Mouse (Mus musculus) cerebellum, postnatal 36 days (tissue): ENCODE measurements around the gene Gapdh.

Experiments used
- DNase-seq, 2 experiments: peaks; one replicate each; pipeline ENCODE4 v3.0.0; 2021 to 2022; ENCODE audit warnings: mixed read lengths in 2 of 2

Gene Gapdh

GRCm38 (mm10) chr6:125166051-125166751 lies at the start of gene Gapdh:
TSS of gene Gapdh (minus strand) at chr6:125166467.
- peak; percentile 77 to 83 for DNase-seq

- peak; percentile 94 to 98 for DNase-seq
Observed at GRCm38 (mm10) chr6:125215148-125215954, 49.1 kb upstream of the Gapdh start, which contains the start of gene Vamp1. TSS of gene Vamp1 (plus strand) at chr6:125215551.

GRCm38 (mm10) chr6:125213715-125214114 lies 47.4 kb upstream of the Gapdh start:
- DNase-seq, result no peak

- no peak for DNase-seq
Observed at GRCm38 (mm10) chr6:125213129-125213528, 46.9 kb upstream of the Gapdh start.

DNA sequence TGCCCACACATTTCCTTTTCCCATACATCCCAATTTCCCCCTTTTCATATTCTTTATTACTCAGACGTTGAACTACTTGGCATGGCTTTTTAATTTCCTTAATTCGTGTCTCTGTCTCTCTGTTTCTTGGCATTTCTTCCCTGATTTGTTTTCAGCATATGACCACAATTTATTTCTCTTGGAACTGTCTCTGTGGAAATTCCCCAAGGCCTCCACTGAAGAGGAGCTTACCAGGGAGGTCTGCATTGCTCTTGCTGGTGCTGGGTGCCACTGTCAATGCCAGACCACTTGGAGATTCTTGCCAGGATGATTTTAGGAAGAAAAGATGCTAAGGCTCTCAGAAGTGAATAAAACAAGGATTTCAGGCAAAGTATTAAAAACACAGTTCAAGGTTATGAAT lies 46.4 kb upstream of the Gapdh start:
- no peak for DNase-seq

GRCm38 (mm10) chr6:125210436-125210835 lies 44.2 kb upstream of the Gapdh start:
- no peak for DNase-seq

GRCm38 (mm10) chr6:125197166-125197565 lies 30.9 kb upstream of the Gapdh start:
- DNase-seq, result no peak

- no peak for DNase-seq
Observed at GRCm38 (mm10) chr6:125196301-125196700, 30.0 kb upstream of the Gapdh start.

GRCm38 (mm10) chr6:125195541-125196075 lies 29.3 kb upstream of the Gapdh start:
- no peak for DNase-seq

- DNase-seq, result no peak
Observed at GRCm38 (mm10) chr6:125193390-125193789, 27.1 kb upstream of the Gapdh start.

- DNase-seq, result no peak
Observed at GRCm38 (mm10) chr6:125192841-125193240, 26.6 kb upstream of the Gapdh start.

GRCm38 (mm10) chr6:125192016-125192714 lies 25.9 kb upstream of the Gapdh start:
- DNase-seq, result peak; percentile 94

DNA sequence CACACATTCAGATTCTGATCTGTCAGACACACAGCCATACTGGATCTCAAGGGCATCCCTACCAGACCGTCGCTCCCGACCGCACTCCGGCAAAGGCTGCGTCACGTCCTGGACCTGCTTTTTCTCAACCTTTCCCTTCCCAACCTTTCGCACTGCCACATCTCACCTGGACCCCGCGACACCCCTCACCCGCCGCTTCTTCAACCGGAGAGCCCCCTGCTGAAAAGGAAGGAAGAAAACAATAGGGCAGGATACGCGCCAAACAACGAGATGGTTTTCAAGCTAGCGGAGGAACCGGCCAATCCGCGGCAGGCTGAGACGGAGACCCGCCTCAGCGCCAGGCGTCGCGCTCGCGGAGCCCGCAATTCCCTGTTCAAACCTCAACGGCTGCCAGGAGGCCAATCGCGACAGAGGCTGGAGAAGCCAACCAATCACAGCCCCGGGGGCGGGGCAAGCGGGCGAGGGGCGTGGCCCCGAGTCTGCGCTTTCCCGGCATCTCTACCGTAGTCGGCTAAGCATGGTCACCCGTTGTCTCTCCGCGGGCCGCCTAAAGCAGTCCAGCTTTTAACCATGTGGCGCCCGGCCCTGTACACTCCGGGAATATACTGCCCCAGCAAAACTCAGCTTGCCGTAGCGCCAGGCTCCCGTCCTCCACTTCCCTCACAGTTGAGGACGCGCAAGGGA lies 25.2 kb upstream of the Gapdh start, which contains the start of the genes Ncapd2 and Mrpl51:
Ncapd2 (minus strand) TSS at position 370 of the 684 bp plus-strand sequence.
Mrpl51 (plus strand) TSS at position 470 of the 684 bp plus-strand sequence.
- peak; percentile 97 to 98 for DNase-seq

- no peak for DNase-seq
Observed at GRCm38 (mm10) chr6:125190816-125191215, 24.5 kb upstream of the Gapdh start.

DNA sequence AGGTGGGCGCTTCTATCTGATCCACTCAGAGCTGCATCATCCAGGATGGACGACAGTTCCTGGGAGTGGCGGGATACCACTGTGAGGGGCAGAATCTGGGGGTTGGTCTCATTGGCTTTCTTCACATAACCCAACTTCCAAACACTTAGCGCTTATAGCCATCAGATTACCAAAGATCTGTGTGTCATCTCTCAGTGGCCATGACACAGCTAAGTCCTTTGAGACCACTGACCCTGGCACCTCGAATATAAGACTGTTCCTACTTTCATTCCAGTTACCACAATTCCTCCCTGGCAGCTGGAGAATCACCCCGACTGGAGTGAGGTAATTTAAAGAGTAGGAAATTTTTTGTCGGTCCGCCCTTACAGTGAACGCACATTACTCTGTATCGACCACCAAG lies 19.9 kb upstream of the Gapdh start:
- no peak for DNase-seq

GRCm38 (mm10) chr6:125182133-125182532 lies 15.9 kb upstream of the Gapdh start:
- no peak for DNase-seq

- no peak for DNase-seq
Observed at GRCm38 (mm10) chr6:125179601-125180000, 13.3 kb upstream of the Gapdh start.

DNA sequence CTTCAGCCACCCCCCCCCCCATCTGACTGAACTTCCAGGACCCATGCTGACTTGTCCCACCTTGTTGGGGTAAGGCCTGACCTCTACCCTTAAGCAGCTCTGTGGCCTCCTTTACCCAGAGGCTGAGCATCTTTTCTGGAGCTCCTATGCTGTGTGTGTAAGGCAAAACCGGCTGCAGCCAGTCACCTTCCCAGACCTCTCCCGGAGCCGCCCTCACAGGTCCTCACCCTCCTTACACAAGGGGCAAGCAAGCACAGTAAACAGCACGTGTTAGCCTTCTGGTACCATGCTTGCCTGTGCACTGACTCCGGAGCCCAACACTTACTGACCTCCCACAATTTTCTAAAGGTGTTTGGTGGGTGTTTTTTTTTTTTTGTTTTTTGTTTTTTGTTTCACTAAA lies 9.2 kb upstream of the Gapdh start:
- DNase-seq, result no peak

DNA sequence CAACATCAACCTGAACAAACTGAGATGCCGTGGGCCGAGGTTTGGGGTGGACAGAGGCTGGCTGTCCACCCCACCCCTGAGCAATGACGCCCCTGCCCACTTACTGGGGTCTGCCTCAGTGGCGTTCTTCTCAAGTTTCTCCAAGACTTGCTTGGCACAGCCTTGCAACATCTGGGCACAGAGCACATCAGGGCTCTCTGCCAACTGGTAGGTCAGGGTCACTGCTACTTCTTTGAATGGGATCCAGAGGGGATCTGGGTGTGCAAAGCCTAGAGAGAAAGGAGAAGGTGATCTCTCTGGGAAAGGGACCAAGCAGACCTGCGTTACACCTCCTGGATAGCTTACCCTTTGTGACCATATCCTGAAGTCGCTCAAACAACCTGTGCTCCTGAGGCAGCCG lies 7.0 kb upstream of the Gapdh start:
- DNase-seq, result no peak

DNA sequence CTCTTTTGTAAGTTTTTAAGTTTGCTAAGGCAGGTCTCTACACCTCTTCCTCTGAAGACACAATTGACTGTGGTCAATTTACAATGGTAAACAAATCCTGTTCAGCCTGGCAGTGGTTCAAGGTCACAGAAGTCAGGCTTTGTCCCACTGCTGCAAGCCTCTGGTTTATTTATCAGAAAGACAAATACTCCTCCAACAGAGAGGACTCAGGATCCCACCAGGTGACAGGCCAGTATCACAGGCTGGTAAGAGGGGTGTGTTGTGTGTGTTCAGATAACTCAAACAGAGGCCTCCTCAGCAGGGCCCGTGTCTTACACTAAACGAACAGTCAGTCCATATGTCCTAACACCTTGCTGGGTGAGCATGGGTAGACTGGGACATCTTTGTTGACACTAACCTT lies 6.2 kb upstream of the Gapdh start:
- DNase-seq, result no peak

GRCm38 (mm10) chr6:125170194-125170593 lies 3.9 kb upstream of the Gapdh start:
- DNase-seq, result no peak

GRCm38 (mm10) chr6:125168086-125168485 lies 1.8 kb upstream of the Gapdh start:
- no peak for DNase-seq
